Mouse (Mus musculus) lung, postnatal 0 days (tissue): ENCODE results near the gene Tfr2. TPM values are rescaled to one million over a fixed set of nuclear protein-coding genes. Genes with fewer than 3 reads are reported as not detected.

Source experiments
- ATAC-seq: fragments of 200-750 bp; cut with Nextera tagmentation; 2 replicates; pipeline ENCODE4 v1.8.0; 2017; ENCODE audit warnings: moderate library complexity
- DNase-seq: peaks from one replicate; pipeline ENCODE4 v3.0.0-alpha.2; 2016; ENCODE audit warnings: low spot score
- H3K27ac ChIP-seq: fragments of 300-500 bp; sonication (generic); 2 replicates; pipeline ENCODE4 v1.5.1; 2014; ENCODE audit warnings: antibody characterized with exemption, mild to moderate bottlenecking, low read length, mixed read lengths
- H3K27me3 ChIP-seq: fragments of 300-500 bp; sonication (generic); replicated peaks from 2 replicates; pipeline ENCODE4 v1.6.1; 2014; ENCODE audit warnings: low read length, mixed read lengths; ENCODE audit not compliant: insufficient read depth
- H3K36me3 ChIP-seq: fragments of 300-500 bp; sonication (generic); 2 replicates; pipeline ENCODE4 v1.6.1; 2014; ENCODE audit warnings: low read length, mixed read lengths; ENCODE audit not compliant: insufficient read depth
- H3K4me1 ChIP-seq: fragments of 300-500 bp; sonication (generic); 2 replicates; pipeline ENCODE4 v1.6.1; 2014; ENCODE audit warnings: antibody characterized with exemption, low read depth, low read length, mixed read lengths; ENCODE audit not compliant: insufficient read depth
- H3K4me2 ChIP-seq: fragments of 300-500 bp; sonication (generic); replicated peaks from 2 replicates; pipeline ENCODE4 v1.6.1; 2014; ENCODE audit warnings: low read depth, mild to moderate bottlenecking, low read length, moderate library complexity, mixed read lengths
- H3K4me3 ChIP-seq: fragments of 300-500 bp; sonication (generic); 2 replicates; pipeline ENCODE4 v1.5.1; 2014; ENCODE audit warnings: low read depth, low read length
- H3K9ac ChIP-seq: fragments of 300-500 bp; sonication (generic); replicated peaks from 2 replicates; pipeline ENCODE4 v1.6.1; 2014; ENCODE audit warnings: low read depth, mild to moderate bottlenecking
- H3K9me3 ChIP-seq: fragments of 300-500 bp; sonication (generic); 2 replicates; pipeline ENCODE4 v1.6.1; 2016; ENCODE audit warnings: low read length, mixed read lengths
- CTCF ChIP-seq: IDR thresholded peaks from 2 replicates; pipeline ENCODE4 v1.5.1; 2016; ENCODE audit warnings: antibody characterized with exemption, mild to moderate bottlenecking
- EP300 ChIP-seq: IDR thresholded peaks from 2 replicates; pipeline ENCODE4 v1.6.1; 2016; ENCODE audit warnings: antibody characterized with exemption, mild to moderate bottlenecking, control low read depth
- WGBS: fragments of 180-500 bp; shearing (Covaris S2); extraction: QIAGEN DNeasy Blood & Tissue Kit; methylation state at CpG from one replicate; pipeline ENCODE4 v1.1.7; 2014; 5-methylcytosine and 5-hydroxymethylcytosine counted together
- polyA plus RNA-seq: library from polyadenylated mRNA; unstranded; fragments of >200 nt; fragmentation: Nextera tagmentation; extraction: Ambion mirVana; gene quantifications from 2 replicates; pipeline ENCODE4 v1.2.1, GENCODE M21; 2015

The Tfr2 gene
- 0.33 and 0.87 TPM in 2 replicates for polyA plus RNA-seq

DNA sequence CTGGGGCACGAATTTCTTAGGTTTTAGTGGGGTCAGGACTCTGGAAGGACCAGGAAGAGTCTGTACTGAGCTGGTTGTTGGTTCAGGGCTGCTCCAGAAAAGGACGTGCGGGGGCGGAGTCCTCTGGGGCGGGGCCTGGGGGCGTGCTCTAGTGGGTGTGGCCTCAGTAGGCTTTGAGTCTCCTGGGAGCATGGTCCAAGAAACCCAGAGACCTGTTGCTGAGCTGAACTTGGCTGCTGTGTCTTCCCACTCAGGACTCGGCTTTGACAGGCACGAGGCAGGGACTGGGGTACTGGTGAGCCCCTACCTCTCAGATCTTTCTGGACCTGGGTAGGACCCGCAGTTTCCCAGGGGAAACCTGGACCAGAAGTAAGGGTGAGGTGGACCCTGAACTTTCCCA, at the start of gene Tfr2:
Gene Tfr2 (plus strand): TSS at position 176 of the 400 bp plus-strand sequence.
- Histone ChIP-seq H3K27me3 (no peaks in the 10 kb centered on the region), H3K27ac (no peak within 1 kb of the TSS), H3K9me3 (no peaks in the 10 kb centered on the region), H3K4me1 (0 out of 2 replicates have a peak, but pooled peaks cover 3% of the 10 kb centered on the region), H3K4me2 (peak within 1 kb of the TSS; percentile 25), H3K4me3 (no peak within 1 kb of the TSS), H3K36me3 (no peaks in the 10 kb centered on the region), H3K9ac (no peak within 1 kb of the TSS)
- WGBS = 24% methylated on average over 9 of the region's 9 CpGs
- peak; percentile 64 for DNase-seq
- no peak for TF ChIP-seq CTCF
- no peak for TF ChIP-seq EP300
- ATAC-seq = peak; percentile 84

DNA sequence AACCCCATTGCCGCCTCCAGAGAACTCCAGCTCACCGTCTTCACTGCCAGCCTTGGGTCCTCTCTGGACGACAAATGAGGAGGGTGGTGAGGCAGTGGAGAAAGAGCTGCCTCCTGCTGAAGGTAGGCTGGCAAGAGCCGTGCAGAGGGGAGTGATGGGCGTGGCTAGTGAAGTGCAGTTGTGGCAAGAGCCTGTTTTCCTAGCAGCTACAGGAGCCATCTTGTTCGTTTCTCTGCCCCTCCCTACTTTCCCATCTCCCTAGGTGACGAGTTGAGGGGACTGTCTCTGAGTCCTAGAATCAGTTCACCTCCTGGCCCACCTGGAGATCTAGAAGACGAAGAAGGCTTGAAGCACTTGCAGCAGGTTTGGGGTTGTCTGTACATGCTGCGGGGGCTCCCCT, 47.8 kb upstream of the Tfr2 start:
- 67% methylated on average over 9 of the region's 9 CpGs for WGBS
- H3K4me1 ChIP-seq = no peaks in the 10 kb centered on the region
- TF ChIP-seq EP300 (no peak), CTCF (no peak)
- ATAC-seq (peak; percentile 27; the same call in 1 of the 2 replicates), DNase-seq (peak; percentile 49)
- H3K36me3 ChIP-seq = peaks cover 50% of the 10 kb centered on the region
- 0 out of 2 replicates have a peak overlapping the region, but pooled peaks have one; percentile 2 for H3K27ac ChIP-seq
- no peak overlapping the region for H3K4me2 ChIP-seq
- H3K4me3 ChIP-seq = no peak overlapping the region
- H3K9ac ChIP-seq = no peak overlapping the region
- no peaks in the 10 kb centered on the region for H3K9me3 ChIP-seq
- no peaks in the 10 kb centered on the region for H3K27me3 ChIP-seq

DNA sequence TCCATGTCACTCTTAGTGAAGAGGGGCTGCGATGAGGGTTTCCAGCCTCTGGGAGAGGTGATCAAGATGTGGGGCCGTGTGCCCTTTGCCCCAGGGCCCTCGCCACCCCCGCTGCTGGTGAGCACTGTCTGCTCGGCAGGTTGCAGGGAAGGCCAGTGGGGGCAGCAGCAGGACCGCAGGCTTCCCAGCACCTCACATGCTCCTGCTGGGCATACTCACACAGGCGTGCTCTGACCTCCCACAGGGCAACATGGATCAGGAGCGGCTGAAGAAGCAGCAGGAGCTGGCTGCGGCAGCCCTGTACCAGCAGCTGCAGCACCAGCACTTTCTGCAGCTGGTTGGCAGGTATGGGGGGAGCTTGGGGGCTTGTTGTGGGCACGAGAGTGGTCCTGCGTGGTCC, 46.9 kb upstream of the Tfr2 start:
- no peak; the same call in 1 of the 2 replicates for ATAC-seq
- H3K36me3 ChIP-seq = peaks cover 54% of the 10 kb centered on the region
- WGBS = 71% methylated on average over 11 of the region's 11 CpGs
- no peak overlapping the region for H3K27ac ChIP-seq
- no peaks in the 10 kb centered on the region for H3K4me1 ChIP-seq
- H3K9ac ChIP-seq = no peak overlapping the region
- H3K27me3 ChIP-seq = no peaks in the 10 kb centered on the region
- H3K4me2 ChIP-seq = no peak overlapping the region
- peak; percentile 4 for DNase-seq
- TF ChIP-seq CTCF (peak; percentile 16; the same call in 1 of the 2 replicates), EP300 (no peak)
- H3K9me3 ChIP-seq = no peaks in the 10 kb centered on the region
- H3K4me3 ChIP-seq = no peak overlapping the region

DNA sequence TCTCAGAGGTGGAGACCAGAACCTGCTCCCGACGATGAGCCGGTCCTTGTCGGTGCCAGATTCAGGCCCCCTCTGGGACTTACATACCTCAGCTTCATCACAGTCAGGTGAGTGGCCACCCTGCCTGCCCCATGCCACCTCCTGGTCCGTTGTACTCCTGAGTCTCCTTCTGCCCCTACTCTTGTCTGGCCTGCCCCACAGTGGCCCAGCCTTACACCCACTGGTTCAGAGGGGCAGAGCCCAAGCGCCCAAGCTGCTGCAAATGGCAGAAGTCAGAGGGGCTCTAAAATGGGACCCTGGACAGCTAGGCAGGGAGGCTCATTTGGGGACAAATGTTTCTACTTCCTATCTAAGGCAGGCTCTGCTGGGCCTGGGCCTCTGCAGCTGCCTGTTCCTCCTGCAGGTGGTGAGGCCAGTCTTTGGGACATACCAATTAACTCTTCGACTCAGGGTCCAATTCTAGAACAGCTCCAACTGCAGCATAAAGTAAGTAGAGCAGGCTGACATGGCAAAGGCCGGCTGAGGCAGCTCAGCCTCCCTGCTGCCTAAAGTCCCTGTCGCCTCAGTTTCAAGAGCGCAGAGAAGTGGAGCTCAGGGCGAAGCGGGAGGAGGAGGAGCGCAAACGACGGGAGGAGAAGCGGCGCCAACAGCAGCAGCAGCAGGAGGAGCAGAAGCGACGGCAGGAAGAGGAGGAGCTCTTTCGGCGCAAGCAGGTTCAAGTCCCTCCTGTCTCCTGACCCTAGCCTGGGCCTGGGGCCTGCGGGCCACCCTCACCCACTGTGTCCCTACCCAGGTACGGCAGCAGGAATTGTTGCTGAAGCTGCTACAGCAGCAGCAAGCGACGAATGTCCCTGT, 46.0 kb upstream of the Tfr2 start:
- Histone ChIP-seq H3K9ac (no peak overlapping the region), H3K4me3 (no peak overlapping the region), H3K4me1 (no peaks in the 10 kb centered on the region), H3K9me3 (no peaks in the 10 kb centered on the region), H3K4me2 (no peak overlapping the region), H3K27me3 (no peaks in the 10 kb centered on the region), H3K27ac (no peak overlapping the region), H3K36me3 (peaks cover 64% of the 10 kb centered on the region)
- DNase-seq (peak; percentile 5), ATAC-seq (no peak)
- 74% methylated on average over 25 of the region's 25 CpGs for WGBS
- TF ChIP-seq EP300 (no peak), CTCF (peak; percentile 29)

DNA sequence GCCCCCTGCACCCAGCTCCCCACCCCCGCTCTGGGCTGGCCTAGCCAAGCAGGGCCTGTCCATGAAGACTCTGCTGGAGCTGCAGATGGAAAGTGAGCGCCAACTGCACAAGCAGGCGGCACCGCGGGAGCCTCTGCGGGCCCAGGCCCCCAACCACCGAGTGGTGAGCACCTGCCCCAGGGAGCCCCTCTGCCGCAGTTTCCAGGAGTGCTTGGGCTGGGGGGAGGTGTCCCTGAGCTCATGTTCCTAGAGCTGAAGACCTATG, 45.5 kb upstream of the Tfr2 start:
- Histone ChIP-seq H3K27me3 (no peaks in the 10 kb centered on the region), H3K4me3 (no peak overlapping the region), H3K9ac (no peak overlapping the region), H3K4me2 (no peak overlapping the region), H3K27ac (no peak overlapping the region), H3K4me1 (no peaks in the 10 kb centered on the region), H3K36me3 (peaks cover 69% of the 10 kb centered on the region), H3K9me3 (no peaks in the 10 kb centered on the region)
- TF ChIP-seq CTCF = no peak
- no peak for TF ChIP-seq EP300
- DNase-seq (no peak), ATAC-seq (no peak)
- WGBS = 86% methylated on average over 8 of the region's 8 CpGs

DNA sequence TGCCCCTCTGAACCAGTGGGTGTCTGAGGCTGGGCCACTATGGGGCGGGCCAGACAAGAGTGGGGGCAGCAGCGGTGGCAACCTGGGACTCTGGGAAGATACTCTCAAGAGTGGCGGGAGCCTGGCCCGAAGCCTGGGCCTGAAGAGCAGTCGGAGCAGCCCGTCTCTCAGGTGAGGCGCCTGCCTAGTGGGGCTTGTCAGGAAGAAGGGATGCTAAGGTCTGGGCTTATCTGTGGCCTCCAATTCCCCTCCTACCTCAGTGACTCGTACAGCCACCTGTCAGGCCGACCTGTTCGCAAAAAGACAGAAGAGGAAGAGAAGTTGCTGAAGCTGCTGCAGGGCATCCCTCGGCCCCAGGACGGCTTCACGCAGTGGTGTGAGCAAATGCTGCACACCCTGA, 45.0 kb upstream of the Tfr2 start:
- H3K4me2 ChIP-seq = no peak overlapping the region
- DNase-seq (no peak), ATAC-seq (no peak)
- no peaks in the 10 kb centered on the region for H3K4me1 ChIP-seq
- H3K9ac ChIP-seq = no peak overlapping the region
- no peaks in the 10 kb centered on the region for H3K9me3 ChIP-seq
- no peak for TF ChIP-seq CTCF
- TF ChIP-seq EP300 = no peak
- H3K36me3 ChIP-seq = peaks cover 70% of the 10 kb centered on the region
- WGBS = 82% methylated on average over 13 of the region's 13 CpGs
- no peak overlapping the region for H3K4me3 ChIP-seq
- no peaks in the 10 kb centered on the region for H3K27me3 ChIP-seq
- no peak overlapping the region for H3K27ac ChIP-seq
